Mouse (Mus musculus) lung, embryonic 16.5 days (tissue): Measurements from ENCODE around the gene Pnmt. TPM values are rescaled to one million over a fixed set of nuclear protein-coding genes. Genes with fewer than 3 reads are reported as not detected.

ENCODE experiments used
- ATAC-seq: fragments of 200-750 bp; cut with Nextera tagmentation; 2 replicates; pipeline ENCODE4 v1.8.0; 2017; ENCODE audit warnings: low read depth, mild to moderate bottlenecking, moderate library complexity
- H3K27ac ChIP-seq: fragments of 300-500 bp; sonication (generic); 2 replicates; pipeline ENCODE4 v1.5.1; 2014; ENCODE audit warnings: mild to moderate bottlenecking, control low read depth, low read length
- H3K27me3 ChIP-seq: fragments of 300-500 bp; sonication (generic); 2 replicates; pipeline ENCODE4 v1.6.1; 2014; ENCODE audit warnings: low read depth, low read length, mixed read lengths; ENCODE audit not compliant: control insufficient read depth, insufficient read depth
- H3K36me3 ChIP-seq: fragments of 300-500 bp; sonication (generic); 2 replicates; pipeline ENCODE4 v1.6.1; 2014; ENCODE audit warnings: low read length; ENCODE audit not compliant: control insufficient read depth, insufficient read depth
- H3K4me1 ChIP-seq: fragments of 300-500 bp; sonication (generic); replicated peaks from 2 replicates; pipeline ENCODE4 v1.6.1; 2014; ENCODE audit warnings: low read length, mixed read lengths; ENCODE audit not compliant: control insufficient read depth, insufficient read depth
- H3K4me2 ChIP-seq: fragments of 300-500 bp; sonication (generic); 2 replicates; pipeline ENCODE4 v1.6.1; 2014; ENCODE audit warnings: low read depth, low read length, control low read depth
- H3K4me3 ChIP-seq: fragments of 300-500 bp; sonication (generic); 2 replicates; pipeline ENCODE4 v1.5.1; 2014; ENCODE audit warnings: mild to moderate bottlenecking, low read length, control low read depth
- H3K9ac ChIP-seq: fragments of 300-500 bp; sonication (generic); 2 replicates; pipeline ENCODE4 v1.6.1; 2014; ENCODE audit warnings: low read length, control low read depth
- H3K9me3 ChIP-seq: fragments of 300-500 bp; sonication (generic); 2 replicates; pipeline ENCODE4 v1.6.1; 2016; ENCODE audit warnings: low read length; ENCODE audit not compliant: control insufficient read depth
- WGBS: fragments of 180-500 bp; shearing (Covaris S2); extraction: QIAGEN DNeasy Blood & Tissue Kit; methylation state at CpG from one replicate; pipeline ENCODE4 v1.1.7; 2014; 5-methylcytosine and 5-hydroxymethylcytosine counted together
- polyA plus RNA-seq: library from polyadenylated mRNA; unstranded; fragments of >200 nt; fragmentation: Nextera tagmentation; extraction: Ambion mirVana; gene quantifications from 2 replicates; pipeline ENCODE4 v1.2.1, GENCODE M21; 2015

Gene Pnmt
- polyA plus RNA-seq, 1 experiment from 2014 or later = 0.13 TPM

DNA sequence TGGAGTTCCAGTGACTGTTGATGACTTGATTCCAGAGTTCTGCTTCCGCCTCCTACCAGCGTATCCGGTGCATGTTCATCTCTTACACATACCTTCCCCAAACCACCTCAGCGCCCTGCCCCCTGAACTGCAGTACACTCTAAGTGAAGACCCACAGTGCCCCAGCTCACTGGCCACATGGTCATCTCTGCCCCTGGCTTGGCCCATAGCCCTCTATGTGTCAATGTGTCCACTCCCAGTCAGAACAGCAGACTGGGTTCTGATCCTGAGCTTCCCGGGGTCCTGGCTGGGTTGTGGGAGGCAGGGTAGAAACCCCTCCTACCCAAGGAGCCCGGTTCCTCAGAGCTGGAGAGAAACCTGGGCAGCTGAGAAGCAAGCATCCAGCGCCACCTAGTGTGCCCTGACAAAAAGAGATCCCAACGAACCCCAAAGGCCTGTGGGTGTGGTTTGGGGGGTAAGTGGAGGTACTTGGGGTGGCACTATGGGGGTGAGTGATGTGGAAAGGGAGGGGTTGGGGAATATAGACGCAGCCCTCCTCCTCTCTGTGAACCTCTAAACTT is 3.1 kb downstream of the Pnmt start:
- H3K4me3 ChIP-seq = no peak overlapping the region
- peaks cover 31% of the 10 kb centered on the region for H3K27me3 ChIP-seq
- no peak overlapping the region for H3K9ac ChIP-seq
- H3K4me2 ChIP-seq = no peak overlapping the region
- H3K27ac ChIP-seq = no peak overlapping the region
- peak; percentile 15; the same call in 1 of the 2 replicates for ATAC-seq
- no peaks in the 10 kb centered on the region for H3K36me3 ChIP-seq
- H3K4me1 ChIP-seq = peaks cover 39% of the 10 kb centered on the region
- no peaks in the 10 kb centered on the region for H3K9me3 ChIP-seq
- 28% methylated on average over 9 of the region's 9 CpGs for WGBS

- Histone ChIP-seq H3K4me1 (peaks cover 47% of the 10 kb centered on the region), H3K27me3 (peaks cover 26% of the 10 kb centered on the region), H3K4me2 (no peak overlapping the region), H3K9me3 (no peaks in the 10 kb centered on the region), H3K4me3 (no peak overlapping the region), H3K9ac (no peak overlapping the region), H3K27ac (no peak overlapping the region), H3K36me3 (no peaks in the 10 kb centered on the region)
- no peak for ATAC-seq
- WGBS = 76% methylated on average over 12 of the region's 12 CpGs
Measured at GRCm38 (mm10) chr11:98390141-98390540, 3.9 kb downstream of the Pnmt start.

- WGBS = 17% methylated on average over 7 of the region's 8 CpGs
- ATAC-seq = peak; percentile 34
- 0 out of 2 replicates have a peak overlapping the region, but pooled peaks have one; percentile 26 for H3K9ac ChIP-seq
Measured at GRCm38 (mm10) chr11:98392034-98392433, 5.8 kb downstream of the Pnmt start.

DNA sequence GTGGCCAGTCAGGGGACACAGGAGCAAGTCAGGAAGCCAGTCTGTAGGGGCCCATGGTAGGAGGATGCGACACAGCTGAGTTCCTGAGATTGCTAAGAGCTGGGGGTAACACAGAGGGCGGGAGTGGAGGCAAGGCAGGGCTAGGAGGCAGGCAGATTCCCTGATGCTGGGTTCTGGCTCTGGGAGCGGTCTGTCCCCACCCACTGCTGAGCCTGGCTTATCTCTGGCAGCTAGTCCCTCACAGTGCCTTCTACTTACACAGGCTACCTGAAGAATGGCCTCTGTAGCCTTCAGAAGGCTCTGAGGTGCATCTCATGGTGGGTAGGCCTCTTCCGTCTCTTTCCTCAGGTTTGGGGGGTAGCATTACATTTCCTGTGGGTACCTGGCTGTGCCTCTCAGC is 6.4 kb downstream of the Pnmt start:
- Histone ChIP-seq H3K4me2 (peak overlapping the region; percentile 4; the same call in 1 of the 2 replicates), H3K4me1 (peaks cover 45% of the 10 kb centered on the region)

More at GRCm38 (mm10) chr11:98392034-98392433, 5.8 kb downstream of the Pnmt start:
- no peak overlapping the region for H3K4me3 ChIP-seq
- H3K27ac ChIP-seq = peak overlapping the region; percentile 90
- H3K27me3 ChIP-seq = peaks cover 9% of the 10 kb centered on the region
- H3K9me3 ChIP-seq = no peaks in the 10 kb centered on the region
- no peaks in the 10 kb centered on the region for H3K36me3 ChIP-seq
- H3K4me2 ChIP-seq = no peak overlapping the region
- H3K4me1 ChIP-seq = peaks cover 45% of the 10 kb centered on the region

GRCm38 (mm10) chr11:98393317-98393716 is 7.1 kb downstream of the Pnmt start:
- Histone ChIP-seq H3K27ac (peak overlapping the region; percentile 90), H3K36me3 (no peaks in the 10 kb centered on the region), H3K9ac (0 out of 2 replicates have a peak overlapping the region, but pooled peaks have one; percentile 44), H3K4me1 (peaks cover 45% of the 10 kb centered on the region), H3K9me3 (no peaks in the 10 kb centered on the region), H3K4me3 (no peak overlapping the region), H3K27me3 (no peaks in the 10 kb centered on the region), H3K4me2 (no peak overlapping the region)
- 42% methylated on average over 6 of the region's 6 CpGs for WGBS
- peak; percentile 63 for ATAC-seq

More for the DNA sequence above, 6.4 kb downstream of the Pnmt start:
- Histone ChIP-seq H3K9me3 (no peaks in the 10 kb centered on the region), H3K27me3 (peaks cover 3% of the 10 kb centered on the region; the same call in 1 of the 2 replicates), H3K9ac (peak overlapping the region; percentile 10; the same call in 1 of the 2 replicates), H3K36me3 (no peaks in the 10 kb centered on the region), H3K27ac (peak overlapping the region; percentile 90), H3K4me3 (no peak overlapping the region)
- no peak for ATAC-seq
- 40% methylated on average over 4 of the region's 4 CpGs for WGBS

- Histone ChIP-seq H3K4me1 (peaks cover 38% of the 10 kb centered on the region), H3K27me3 (no peaks in the 10 kb centered on the region), H3K9me3 (no peaks in the 10 kb centered on the region), H3K9ac (peak overlapping the region; percentile 22; the same call in 1 of the 2 replicates), H3K4me3 (no peak overlapping the region), H3K27ac (peak overlapping the region; percentile 90), H3K4me2 (no peak overlapping the region), H3K36me3 (no peaks in the 10 kb centered on the region)
- 18% methylated on average over 6 of the region's 6 CpGs for WGBS
- no peak for ATAC-seq
Measured at GRCm38 (mm10) chr11:98394301-98394700, 8.1 kb downstream of the Pnmt start.

- H3K9ac ChIP-seq = peak overlapping the region; percentile 34; the same call in 1 of the 2 replicates
- peak overlapping the region; percentile 90 for H3K27ac ChIP-seq
- no peaks in the 10 kb centered on the region for H3K9me3 ChIP-seq
- WGBS = 28% methylated on average over 4 of the region's 4 CpGs
- ATAC-seq = no peak; the same call in 1 of the 2 replicates
- no peak overlapping the region for H3K4me2 ChIP-seq
- no peaks in the 10 kb centered on the region for H3K27me3 ChIP-seq
- no peak overlapping the region for H3K4me3 ChIP-seq
- peaks cover 44% of the 10 kb centered on the region for H3K4me1 ChIP-seq
- no peaks in the 10 kb centered on the region for H3K36me3 ChIP-seq
Measured at GRCm38 (mm10) chr11:98395041-98395440, 8.8 kb downstream of the Pnmt start.

DNA sequence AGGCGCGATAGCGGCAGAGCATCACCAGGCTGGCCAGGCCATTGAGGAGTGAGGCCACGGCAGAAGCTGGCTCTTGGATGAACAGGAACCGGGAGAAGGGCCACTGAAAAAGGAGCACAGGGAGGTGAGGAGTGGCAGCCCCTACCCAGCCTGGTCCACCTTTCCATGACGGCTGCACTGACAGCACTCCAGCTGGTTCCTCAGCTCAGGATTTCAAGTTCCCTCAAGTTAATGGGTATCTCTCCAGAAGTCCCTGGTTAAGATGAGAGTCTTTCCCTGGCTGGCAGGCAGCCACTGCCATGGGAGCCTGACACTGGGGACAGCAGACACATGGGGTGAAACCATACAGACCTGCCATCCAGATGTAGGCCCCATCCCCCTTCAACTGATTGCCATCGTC is 11.7 kb downstream of the Pnmt start:
- ATAC-seq = no peak
- H3K9me3 ChIP-seq = no peaks in the 10 kb centered on the region
- 86% methylated on average over 7 of the region's 7 CpGs for WGBS
- H3K4me2 ChIP-seq = no peak overlapping the region
- no peak overlapping the region for H3K27ac ChIP-seq
- H3K9ac ChIP-seq = no peak overlapping the region
- peaks cover 33% of the 10 kb centered on the region for H3K4me1 ChIP-seq
- H3K4me3 ChIP-seq = no peak overlapping the region
- H3K27me3 ChIP-seq = no peaks in the 10 kb centered on the region
- no peaks in the 10 kb centered on the region for H3K36me3 ChIP-seq

GRCm38 (mm10) chr11:98400161-98400726 is 14.0 kb downstream of the Pnmt start, which contains the start of gene Pgap3:
Gene Pgap3 (minus strand): TSS chr11:98400490.
- under 1% methylated on average over 40 of the region's 40 CpGs for WGBS

More at GRCm38 (mm10) chr11:98400161-98400726, 14.0 kb downstream of the Pnmt start, which contains the start of gene Pgap3:
- no peaks in the 10 kb centered on the region for H3K9me3 ChIP-seq
- H3K9ac ChIP-seq = peak within 1 kb of the TSS; percentile 87
- peak within 1 kb of the TSS; percentile 72 for H3K4me3 ChIP-seq
- peaks cover 11% of the 10 kb centered on the region for H3K4me1 ChIP-seq
- ATAC-seq = peak; percentile 93
- H3K4me2 ChIP-seq = peak within 1 kb of the TSS; percentile 81
- H3K27me3 ChIP-seq = no peaks in the 10 kb centered on the region
- H3K36me3 ChIP-seq = no peaks in the 10 kb centered on the region
- H3K27ac ChIP-seq = peak within 1 kb of the TSS; percentile 98
